Comparison of ENCODE assay signal across 10 mouse cellular contexts in genomic region chr12:112112686-112113396, GRCm38 (mm10). TPM values are rescaled to one million over a fixed set of nuclear protein-coding genes. Genes with fewer than 3 reads are reported as not detected.
DNase-seq lines count a peak whose midpoint lies in the region; ATAC-seq and TF ChIP-seq lines count a peak whose summit lies in the region.
"Had no signal": no experiment of that assay in that cellular context is flagged by ENCODE, and none has a peak within 500 bp of the region (broad histone marks: within the 10 kb centered on the region; RNA-seq: fewer than 3 reads in every experiment).

No protein-coding gene starts in this region.

- no peaks in the 10 kb centered on the region for H3K27me3 ChIP-seq in kidney, embryonic 16.5 days (ENCODE audit: insufficient read depth, low read length)
- peaks cover 17% of the 10 kb centered on the region for H3K27me3 ChIP-seq in E14TG2a.4 (ENCODE audit: insufficient read depth, low read length)
- H3K27me3 ChIP-seq in intestine, embryonic 15.5 days (replicated peaks): no peaks in the 10 kb centered on the region

- no peak overlapping the region for H3K9ac ChIP-seq in kidney, embryonic 16.5 days (replicated peaks; ENCODE audit: low read length)
- H3K9ac ChIP-seq in intestine, embryonic 15.5 days: no peak overlapping the region

- no peak for TF ChIP-seq CTCF in E14TG2a.4 (conservative IDR thresholded peaks at IDR 0.05; ENCODE audit: low read length)

- WGBS in kidney, embryonic 16.5 days: 20% methylated on average over 13 of the region's 13 CpGs
- WGBS in intestine, embryonic 15.5 days: 18% methylated on average over 13 of the region's 13 CpGs

- ATAC-seq in kidney, embryonic 16.5 days (ENCODE audit: low FRiP score, low TSS enrichment): peak; percentile 52
- ATAC-seq in intestine, embryonic 15.5 days: peak; percentile 48
- ATAC-seq: inflammation-experienced regulatory T-cells, adult 6 months had no signal

- H3K27ac ChIP-seq in kidney, embryonic 16.5 days (ENCODE audit: low read length): no peak overlapping the region
- no peak overlapping the region for H3K27ac ChIP-seq in intestine, embryonic 15.5 days
- H3K27ac ChIP-seq: macrophage had no signal

- no peak for DNase-seq in kidney, adult 18-20 months
- peak; percentile 87 for DNase-seq in R1 (ENCODE audit: low read depth, low spot score)
- DNase-seq in left cerebral cortex, adult 8-10 months (ENCODE audit: low spot score in 2 of 2): no peak
- DNase-seq in adrenal gland, adult 8-10 months: no peak
- DNase-seq in layer of hippocampus, postnatal 36 days: no peak

- no peaks in the 10 kb centered on the region for H3K4me1 ChIP-seq in kidney, embryonic 16.5 days (ENCODE audit: insufficient read depth, low read length)
- H3K4me1 ChIP-seq in E14TG2a.4 (replicated peaks; ENCODE audit: low read depth, low read length): peaks cover 37% of the 10 kb centered on the region
- peaks cover 19% of the 10 kb centered on the region for H3K4me1 ChIP-seq in intestine, embryonic 15.5 days (replicated peaks)

- no peaks in the 10 kb centered on the region for H3K36me3 ChIP-seq in kidney, embryonic 16.5 days (ENCODE audit: insufficient read depth, low read length)
- no peaks in the 10 kb centered on the region for H3K36me3 ChIP-seq in E14TG2a.4 (ENCODE audit: insufficient read depth, low read length)
- no peaks in the 10 kb centered on the region for H3K36me3 ChIP-seq in intestine, embryonic 15.5 days

- H3K9me3 ChIP-seq in kidney, embryonic 16.5 days (ENCODE audit: low read length): no peaks in the 10 kb centered on the region
- H3K9me3 ChIP-seq in E14TG2a.4 (ENCODE audit: low read length): no peaks in the 10 kb centered on the region
- H3K9me3 ChIP-seq in intestine, embryonic 15.5 days: no peaks in the 10 kb centered on the region

- H3K4me3 ChIP-seq in kidney, embryonic 16.5 days (ENCODE audit: low read length): no peak overlapping the region
- peak overlapping the region; percentile 56 for H3K4me3 ChIP-seq in E14TG2a.4 (replicated peaks; ENCODE audit: low read length)
- H3K4me3 ChIP-seq in intestine, embryonic 15.5 days (replicated peaks): no peak overlapping the region

- H3K4me2 ChIP-seq in kidney, embryonic 16.5 days (replicated peaks; ENCODE audit: low read depth, low read length): no peak overlapping the region
- H3K4me2 ChIP-seq in intestine, embryonic 15.5 days (replicated peaks): no peak overlapping the region

RNA-seq across cellular contexts. Expression of gene Aspg, which starts 6.4 kb away (rescaled TPM):
- polyA plus RNA-seq in kidney, embryonic 16.5 days (2015; fragmentation: Nextera tagmentation; extraction: Ambion mirVana): 3.7 TPM in 2 replicates
- 26.8 and 31.8 TPM in 2 replicates for polyA plus RNA-seq in intestine, embryonic 15.5 days (2015; fragmentation: Nextera tagmentation; extraction: Ambion mirVana)
- total RNA-seq in left cerebral cortex, adult 8-10 months (2022): 1 to 10 TPM; 1.8 to 8.5 (median 4.9) TPM
- total RNA-seq in adrenal gland, adult 8-10 months (2022): 10 to 100 TPM in 2 of 4 experiments, 1 to 10 TPM in 1, under 1 TPM in 1; 0.22 to 19.3 (median 7.5) TPM
- 1 to 10 TPM; 1.8 to 2.2 TPM for total RNA-seq in layer of hippocampus, postnatal 36 days (2021)
- polyA plus RNA-seq: inflammation-experienced regulatory T-cells, adult 6 months; macrophage had no signal

RNA-seq across cellular contexts. Expression of gene Kif26a, which starts 33.2 kb away (rescaled TPM):
- polyA plus RNA-seq in kidney, embryonic 16.5 days (2015; fragmentation: Nextera tagmentation; extraction: Ambion mirVana): 3.8 and 4.4 TPM in 2 replicates
- 2.9 and 3.0 TPM in 2 replicates for polyA plus RNA-seq in intestine, embryonic 15.5 days (2015; fragmentation: Nextera tagmentation; extraction: Ambion mirVana)
- total RNA-seq in left cerebral cortex, adult 8-10 months (2022): 1 to 10 TPM; 4.8 to 5.7 (median 5.1) TPM
- 10 to 100 TPM; 11.4 to 19.1 (median 14.7) TPM for total RNA-seq in adrenal gland, adult 8-10 months (2022)
- 1 to 10 TPM; 4.4 to 4.5 TPM for total RNA-seq in layer of hippocampus, postnatal 36 days (2021)
- polyA plus RNA-seq: inflammation-experienced regulatory T-cells, adult 6 months; macrophage had no signal
